Mouse (Mus musculus) G1E-ER4 (cell line): Measurements from ENCODE around the gene Srsf4. TPM values are rescaled to one million over a fixed set of nuclear protein-coding genes. Genes with fewer than 3 reads are reported as not detected.

ENCODE experiments used
- GATA1 ChIP-seq: IDR thresholded peaks from one replicate; pipeline ENCODE4 v1.8.0; 2012; ENCODE audit warnings: low read length, inconsistent platforms
- polyA plus RNA-seq: library from polyadenylated mRNA; stranded (reverse); fragments of >175 nt; gene quantifications from 2 replicates; pipeline ENCODE4 v1.2.3, GENCODE M21; 2012

Gene Srsf4
- polyA plus RNA-seq, 1 experiment: 225 TPM

- no peak for TF ChIP-seq GATA1
Observed at GRCm38 (mm10) chr4:131918026-131918533, 44.7 kb downstream of the Srsf4 start.

DNA sequence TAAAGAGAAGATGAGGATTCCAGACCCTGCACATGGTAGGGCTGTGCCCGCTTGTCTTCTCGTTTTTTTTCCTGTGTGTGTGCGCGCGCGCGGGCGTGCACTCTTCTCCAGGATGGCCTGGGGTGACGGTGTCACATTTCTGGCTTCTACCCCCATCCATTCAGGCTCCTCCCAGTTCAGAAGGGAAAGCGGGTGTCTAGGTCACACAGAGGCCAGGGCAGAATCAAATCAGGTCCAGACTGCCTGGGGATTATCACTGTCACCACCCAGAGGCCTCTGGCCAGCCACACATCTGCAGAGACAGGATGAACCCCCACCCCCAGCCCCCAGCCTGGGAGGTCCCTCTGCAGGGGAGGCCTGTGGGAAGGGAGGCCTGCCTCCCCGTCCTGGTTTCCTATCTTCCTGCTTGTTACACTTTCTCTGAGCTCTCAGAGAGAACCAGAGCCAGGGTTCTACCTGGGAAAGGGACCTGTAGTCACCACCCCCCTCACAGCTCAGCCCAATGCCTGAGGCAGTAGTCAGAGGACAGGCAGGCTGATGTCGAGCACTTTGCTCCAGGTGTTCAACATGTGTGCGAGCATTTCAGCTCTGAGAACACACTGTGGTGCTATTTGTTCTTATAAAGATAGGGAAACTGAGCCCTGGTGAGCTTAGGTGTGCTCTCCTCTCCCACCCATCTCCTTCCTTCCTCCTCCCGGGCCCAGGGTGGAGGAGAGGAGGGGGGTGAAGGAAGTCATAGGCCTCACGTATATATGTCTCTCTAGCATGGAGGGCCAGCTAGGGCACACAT, 45.5 kb downstream of the Srsf4 start:
- no peak for TF ChIP-seq GATA1

DNA sequence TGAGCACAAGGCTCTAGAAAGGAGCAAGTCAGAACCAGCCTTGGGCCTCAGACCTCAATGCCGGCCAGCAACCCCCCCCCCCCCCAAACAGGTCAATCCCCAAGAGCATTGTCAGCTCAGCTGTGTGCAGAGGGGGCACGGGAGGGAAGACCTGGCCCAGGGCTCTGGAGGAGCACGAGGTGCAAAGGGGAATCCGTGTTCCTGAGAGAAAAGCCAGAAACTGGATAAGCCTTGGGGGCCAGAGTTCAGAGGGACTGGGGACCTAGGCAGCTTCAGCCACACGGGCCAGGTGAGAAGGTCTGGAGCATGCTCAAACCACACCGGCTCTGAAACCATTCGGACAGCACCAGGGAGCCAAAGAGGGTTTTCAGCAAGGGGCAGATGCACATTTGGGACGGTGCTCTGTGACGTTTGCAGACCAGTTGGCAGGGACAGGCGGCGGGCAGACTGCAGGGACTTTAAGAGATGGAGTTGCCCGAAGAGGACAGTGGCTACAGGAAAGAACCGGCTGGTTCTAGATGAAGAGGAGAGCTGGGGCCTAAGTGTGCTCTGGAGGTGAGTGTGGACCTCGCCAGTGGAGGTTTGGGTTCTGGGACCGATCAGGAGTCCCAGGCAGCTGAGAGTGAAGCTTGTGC, 46.2 kb downstream of the Srsf4 start:
- no peak for TF ChIP-seq GATA1

- TF ChIP-seq GATA1: no peak
Observed at GRCm38 (mm10) chr4:131920141-131920594, 46.8 kb downstream of the Srsf4 start.

DNA sequence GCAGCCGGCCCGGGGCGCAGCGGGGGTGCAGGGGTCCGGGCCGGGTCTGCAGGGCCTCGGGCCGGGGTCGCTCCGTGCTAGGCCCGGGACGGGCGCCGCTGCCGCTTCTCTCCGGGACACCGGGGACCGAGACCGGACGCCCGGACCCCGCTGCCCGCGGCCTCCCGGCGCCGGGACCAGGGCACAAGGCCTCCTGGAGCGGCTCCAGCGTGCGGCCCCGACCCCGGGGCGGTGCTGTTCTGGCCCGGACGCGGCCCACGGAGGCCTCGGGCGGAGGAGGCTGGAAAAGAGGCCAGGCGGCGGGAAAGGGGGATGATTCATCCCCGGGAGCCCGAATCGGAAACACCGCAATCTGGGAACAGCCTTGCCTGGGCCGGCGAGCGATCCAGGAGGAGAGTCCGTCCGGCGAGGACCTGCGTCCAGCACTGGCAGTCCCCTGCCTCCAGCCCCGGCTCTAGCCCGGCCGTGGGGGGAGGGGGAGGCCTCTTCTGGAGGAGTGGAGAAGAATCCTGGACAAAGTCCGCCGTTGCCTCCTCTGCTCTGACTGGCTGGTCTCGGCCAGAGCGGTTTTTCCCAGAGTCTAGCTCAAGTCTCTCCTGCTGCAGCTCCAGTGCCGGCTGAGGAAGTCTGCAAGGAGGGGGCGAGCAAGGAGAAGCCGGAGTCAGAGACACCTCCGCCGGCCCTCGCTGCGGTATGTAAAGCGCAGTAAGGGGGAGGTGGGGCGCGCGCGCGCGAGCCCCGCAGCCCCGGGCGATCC, 47.4 kb downstream of the Srsf4 start:
- no peak for TF ChIP-seq GATA1

- no peak for TF ChIP-seq GATA1
Observed at GRCm38 (mm10) chr4:131921461-131922346, 48.3 kb downstream of the Srsf4 start, which contains the start of gene Tmem200b. Gene Tmem200b (plus strand): TSS chr4:131921771.

DNA sequence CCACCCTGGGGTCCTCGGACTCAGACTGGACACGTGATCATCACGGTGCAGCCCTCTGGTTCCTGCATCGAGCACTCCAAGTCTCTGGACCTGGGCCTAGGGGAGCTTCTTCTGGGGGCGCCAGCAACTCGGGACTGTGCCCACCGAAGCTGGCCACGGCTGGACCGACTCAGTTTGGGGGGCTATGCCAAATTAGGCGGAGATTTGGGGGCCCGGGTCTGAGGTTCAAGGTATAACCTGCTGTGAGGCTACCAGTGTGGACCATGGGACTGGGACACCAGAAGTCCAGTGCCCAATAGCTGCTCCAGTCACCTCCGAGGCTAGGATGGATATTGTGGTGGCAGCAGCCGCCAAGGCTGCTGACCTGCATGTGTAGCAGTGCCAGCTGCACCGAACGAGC, 49.0 kb downstream of the Srsf4 start:
- TF ChIP-seq GATA1: no peak

DNA sequence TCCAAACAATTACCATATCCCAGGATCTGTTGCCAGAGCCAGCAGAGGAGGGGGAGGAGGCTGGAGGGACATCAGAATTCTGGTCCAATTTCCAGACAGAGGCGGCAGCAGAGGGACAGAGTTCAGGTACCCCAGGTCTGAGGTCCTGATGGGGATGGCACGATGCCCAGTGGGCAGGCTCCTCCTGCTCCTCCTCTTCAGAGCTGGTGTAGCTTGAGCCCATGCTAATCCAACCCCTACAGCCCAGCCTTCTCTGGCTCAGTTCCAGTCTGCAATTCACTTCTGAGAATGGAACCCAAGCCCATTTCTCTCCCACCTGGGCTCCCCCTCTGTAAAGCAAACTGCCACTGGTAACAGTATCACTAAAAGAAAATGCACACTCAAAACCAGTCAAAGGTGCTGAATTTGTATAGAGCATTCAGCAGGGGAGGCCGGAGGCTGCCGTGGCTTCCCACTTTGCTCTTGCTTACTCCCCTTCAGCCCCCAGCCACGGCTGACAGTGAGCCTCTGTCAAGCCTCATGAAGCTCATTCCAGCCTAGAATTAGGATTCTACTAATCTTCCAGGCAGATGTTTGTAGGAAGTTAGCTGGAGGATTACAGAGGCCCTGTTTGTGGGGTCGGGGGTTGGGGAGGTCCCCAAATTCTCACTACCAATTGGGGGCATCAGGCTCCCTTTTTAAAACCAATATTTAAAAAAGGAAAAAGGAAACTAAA, 50.8 kb downstream of the Srsf4 start:
- no peak for TF ChIP-seq GATA1

DNA sequence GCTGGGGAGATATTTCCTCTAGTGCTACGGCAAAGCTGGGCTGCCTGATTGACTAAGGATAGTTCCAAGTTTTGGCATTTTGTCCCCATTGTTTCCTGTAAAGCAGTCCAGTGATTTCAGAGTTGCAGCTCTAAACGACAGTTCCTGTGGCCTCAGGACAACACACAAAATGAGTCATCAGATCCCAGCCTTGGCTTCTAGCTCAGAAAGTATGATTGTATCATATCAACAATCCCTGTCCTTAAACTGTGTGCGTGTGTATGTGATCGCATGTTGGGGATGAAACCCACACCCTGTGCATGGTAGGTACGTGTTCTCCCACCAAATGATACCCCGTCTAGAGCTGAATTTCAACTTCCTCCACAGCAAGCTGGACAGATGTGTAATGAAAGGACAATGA, 55.7 kb downstream of the Srsf4 start:
- TF ChIP-seq GATA1: no peak

DNA sequence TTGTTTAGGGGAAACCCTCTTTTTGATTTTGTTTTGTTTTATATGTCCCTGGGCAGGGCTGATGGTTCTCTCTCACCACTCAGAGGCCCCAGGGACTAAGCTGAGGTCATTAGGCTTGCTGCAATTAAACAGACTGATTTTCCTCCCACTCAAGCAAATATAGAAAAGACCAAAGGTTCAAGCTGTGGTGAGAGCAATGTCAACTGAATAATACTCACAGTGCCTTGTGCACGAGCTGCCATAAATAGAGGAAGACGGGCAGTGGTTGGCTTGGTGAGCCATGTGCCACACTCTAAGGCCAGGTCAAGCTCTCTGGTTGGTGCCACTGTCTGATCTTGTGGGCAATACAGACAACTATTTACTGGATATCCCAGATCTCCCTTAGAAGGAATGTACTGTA, 66.0 kb downstream of the Srsf4 start:
- TF ChIP-seq GATA1: no peak

DNA sequence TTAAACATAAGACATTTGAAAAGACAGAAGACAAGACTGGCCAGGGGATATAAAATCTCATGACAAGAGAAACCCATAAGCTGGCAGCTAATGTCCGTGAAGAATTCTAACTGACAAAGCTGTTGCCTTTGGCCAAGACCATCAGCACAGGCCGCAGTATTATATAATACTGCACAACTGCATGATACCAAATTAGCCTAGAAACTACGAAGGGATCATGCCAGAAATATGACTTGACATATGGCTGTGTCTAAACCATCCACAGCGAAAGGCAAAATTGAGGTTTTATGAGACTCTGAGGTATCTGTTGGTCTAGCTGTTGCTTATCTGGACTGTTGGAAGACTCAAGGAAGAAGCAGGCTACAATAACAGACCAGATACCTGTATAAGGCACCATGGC, 67.4 kb downstream of the Srsf4 start:
- TF ChIP-seq GATA1: no peak

GRCm38 (mm10) chr4:131947848-131948247, 74.4 kb downstream of the Srsf4 start:
- no peak for TF ChIP-seq GATA1

GRCm38 (mm10) chr4:131949903-131950302, 76.5 kb downstream of the Srsf4 start:
- no peak for TF ChIP-seq GATA1

GRCm38 (mm10) chr4:131950657-131951056, 77.2 kb downstream of the Srsf4 start:
- no peak for TF ChIP-seq GATA1

Other genes starting within 250 kb of the Srsf4 start
- gene Ptpru, start 35.3 kb upstream of the Srsf4 start, polyA plus RNA-seq: 20.1 and 20.9 TPM in 2 replicates
- gene Mecr, start 30.1 kb upstream of the Srsf4 start, polyA plus RNA-seq: 31.8 and 43.9 TPM in 2 replicates
- gene Tmem200b, start 48.2 kb downstream of the Srsf4 start, polyA plus RNA-seq: not detected in 2 replicates
- 0.23 and 0.29 TPM in 2 replicates for gene Gm10300, start 201.1 kb downstream of the Srsf4 start, polyA plus RNA-seq
- 104 and 111 TPM in 2 replicates for gene Epb41, start 201.7 kb downstream of the Srsf4 start, polyA plus RNA-seq